Mouse (Mus musculus): ENCODE results near the gene Snrpa. TPM values are rescaled to one million over a fixed set of nuclear protein-coding genes. Genes with fewer than 3 reads are reported as not detected.

The Snrpa gene
- polyA plus RNA-seq, 1 experiment from 2014 or later, result 160 TPM

GRCm38 (mm10) chr7:27182498-27182897 lies 13.6 kb downstream of the Snrpa start:
- Histone ChIP-seq H3K4me2 (ENCODE audit: low read length) (no peak overlapping the region), H3K9ac (ENCODE audit: low read depth, low read length) (no peak overlapping the region), H3K27me3 (ENCODE audit: insufficient read depth, low read length) (no peaks in the 10 kb centered on the region), H3K4me3 (replicated peaks; ENCODE audit: low read depth, low read length) (no peak overlapping the region), H3K4me1 (replicated peaks; ENCODE audit: insufficient read depth, low read length) (0 out of 2 replicates have a peak, but pooled peaks cover 4% of the 10 kb centered on the region), H3K27ac (no peak overlapping the region), H3K9me3 (replicated peaks; ENCODE audit: low read length) (no peaks in the 10 kb centered on the region), H3K36me3 (ENCODE audit: insufficient read depth, low read length) (peaks cover 22% of the 10 kb centered on the region)
- no peak for TF ChIP-seq CTCF (IDR thresholded peaks at IDR 0.05; ENCODE audit: low read depth)
- DNase-seq (ENCODE audit: low spot score) (no peak), ATAC-seq (replicated peaks; ENCODE audit: low FRiP score, low read depth) (no peak)
- WGBS, result 82% methylated on average over 1 of the region's 1 CpGs

DNA sequence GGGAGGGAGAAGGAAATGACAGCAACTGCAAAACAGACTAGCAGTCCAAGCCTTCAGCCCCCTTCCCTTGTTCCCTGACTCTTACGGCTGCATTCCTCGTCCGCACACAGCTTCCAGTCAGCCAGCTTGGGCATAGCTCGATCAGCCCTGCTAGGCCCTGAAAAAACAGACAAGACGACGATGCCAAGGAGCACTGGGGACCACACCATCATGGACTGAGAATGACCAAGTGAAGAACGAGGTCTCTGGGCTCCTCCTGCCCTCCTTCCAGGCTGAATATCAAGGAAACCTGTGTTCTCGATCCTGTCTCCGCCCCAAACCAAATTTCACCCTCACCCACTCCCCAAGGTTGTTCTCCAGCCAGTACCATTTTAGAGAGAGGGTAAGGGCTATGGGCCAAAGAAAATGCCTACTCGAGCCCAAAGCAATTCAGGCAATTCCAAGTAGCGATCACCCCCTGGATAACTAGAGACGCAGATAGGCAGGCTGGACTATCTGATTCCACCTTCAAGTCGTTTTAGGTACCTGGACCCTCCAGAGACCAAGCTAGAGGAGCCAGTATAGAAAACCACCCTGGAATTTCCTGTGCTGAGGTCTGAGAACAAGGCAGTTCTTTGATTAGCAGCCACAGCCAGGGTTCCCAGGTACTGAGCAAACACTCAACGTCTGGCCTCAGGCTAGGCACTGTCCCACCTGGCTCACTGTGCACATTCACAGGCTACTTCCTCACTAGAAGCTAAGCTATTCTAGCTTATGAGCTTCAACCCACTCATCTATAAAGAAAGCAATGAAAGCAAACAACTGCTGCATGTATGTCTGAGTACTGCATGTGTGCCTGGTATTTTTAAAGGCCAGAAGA lies 15.0 kb downstream of the Snrpa start, which contains the start of the genes Gm21983 and Mia:
TSS of gene Gm21983 (minus strand) at position 250 of the 859 bp plus-strand sequence.
TSS of gene Mia (minus strand) at position 321 of the 859 bp plus-strand sequence.
- Histone ChIP-seq H3K27me3 (ENCODE audit: insufficient read depth, low read length) (no peaks in the 10 kb centered on the region), H3K4me2 (ENCODE audit: low read length) (no peak within 1 kb of the TSS), H3K4me1 (replicated peaks; ENCODE audit: insufficient read depth, low read length) (0 out of 2 replicates have a peak, but pooled peaks cover 4% of the 10 kb centered on the region), H3K9ac (ENCODE audit: low read depth, low read length) (no peak within 1 kb of the TSS), H3K27ac (peak within 1 kb of the TSS; percentile 60), H3K4me3 (replicated peaks; ENCODE audit: low read depth, low read length) (no peak within 1 kb of the TSS), H3K9me3 (replicated peaks; ENCODE audit: low read length) (no peaks in the 10 kb centered on the region), H3K36me3 (ENCODE audit: insufficient read depth, low read length) (peaks cover 9% of the 10 kb centered on the region)
- ATAC-seq (replicated peaks; ENCODE audit: low FRiP score, low read depth) (no peak), DNase-seq (ENCODE audit: low spot score) (no peak)
- TF ChIP-seq CTCF (IDR thresholded peaks at IDR 0.05; ENCODE audit: low read depth), result no peak
- WGBS, result 65% methylated on average over 14 of the region's 14 CpGs

- Histone ChIP-seq H3K4me1 (replicated peaks; ENCODE audit: insufficient read depth, low read length) (0 out of 2 replicates have a peak, but pooled peaks cover 4% of the 10 kb centered on the region), H3K27ac (peak overlapping the region; percentile 60; the same call in 1 of the 2 replicates), H3K9me3 (replicated peaks; ENCODE audit: low read length) (no peaks in the 10 kb centered on the region), H3K36me3 (ENCODE audit: insufficient read depth, low read length) (no peaks in the 10 kb centered on the region), H3K4me2 (ENCODE audit: low read length) (no peak overlapping the region), H3K9ac (ENCODE audit: low read depth, low read length) (no peak overlapping the region), H3K27me3 (ENCODE audit: insufficient read depth, low read length) (no peaks in the 10 kb centered on the region), H3K4me3 (replicated peaks; ENCODE audit: low read depth, low read length) (no peak overlapping the region)
- WGBS, result 48% methylated on average over 5 of the region's 5 CpGs
- DNase-seq (ENCODE audit: low spot score) (peak; percentile 45), ATAC-seq (replicated peaks; ENCODE audit: low FRiP score, low read depth) (no peak)
- TF ChIP-seq CTCF (IDR thresholded peaks at IDR 0.05; ENCODE audit: low read depth), result no peak
Measured at GRCm38 (mm10) chr7:27180036-27180435, 16.0 kb downstream of the Snrpa start.

DNA sequence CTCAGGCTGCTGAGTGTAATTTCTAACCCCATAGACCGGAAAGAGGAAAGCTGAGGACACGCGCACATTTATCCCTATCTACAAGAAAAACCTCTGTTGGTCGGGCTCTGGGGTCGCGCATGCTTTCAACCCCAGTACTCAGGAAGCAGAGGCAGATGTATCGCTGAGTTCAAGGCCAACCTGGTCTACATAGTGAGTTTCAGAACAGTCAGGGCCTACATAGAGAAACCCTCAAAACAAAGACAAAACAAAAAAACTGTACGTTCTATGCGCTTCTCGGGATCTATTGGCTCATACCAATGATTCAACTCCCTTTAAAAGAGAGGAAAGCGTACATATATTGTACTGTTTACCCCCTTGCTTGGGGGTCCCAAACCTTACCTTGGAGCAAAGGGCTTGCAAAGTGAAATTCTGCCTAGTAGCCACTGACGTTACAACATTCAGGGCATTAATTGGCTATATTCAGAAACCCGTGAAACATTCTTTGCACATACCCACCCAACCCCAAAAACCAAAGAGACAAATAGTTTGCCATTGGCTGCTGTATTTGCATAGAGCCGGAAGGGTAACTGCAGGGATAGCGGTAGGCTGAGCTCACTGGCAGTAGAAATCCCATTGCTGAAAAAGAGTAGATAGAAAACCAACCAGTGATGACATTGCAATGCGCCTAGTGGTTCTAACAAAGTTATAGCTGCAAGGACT lies 16.7 kb downstream of the Snrpa start:
- 46% methylated on average over 16 of the region's 16 CpGs for WGBS
- H3K27me3 ChIP-seq (ENCODE audit: insufficient read depth, low read length), result no peaks in the 10 kb centered on the region
- no peak for ATAC-seq (replicated peaks; ENCODE audit: low FRiP score, low read depth)
- peak overlapping the region; percentile 78 for H3K4me3 ChIP-seq (replicated peaks; ENCODE audit: low read depth, low read length)
- peak overlapping the region; percentile 95; the same call in 1 of the 2 replicates for H3K27ac ChIP-seq
- no peaks in the 10 kb centered on the region for H3K36me3 ChIP-seq (ENCODE audit: insufficient read depth, low read length)
- H3K9ac ChIP-seq (ENCODE audit: low read depth, low read length), result peak overlapping the region; percentile 49; the same call in 1 of the 2 replicates
- DNase-seq (ENCODE audit: low spot score), result no peak
- H3K4me2 ChIP-seq (ENCODE audit: low read length), result peak overlapping the region; percentile 64
- H3K4me1 ChIP-seq (replicated peaks; ENCODE audit: insufficient read depth, low read length), result 0 out of 2 replicates have a peak, but pooled peaks cover 4% of the 10 kb centered on the region
- no peak for TF ChIP-seq CTCF (IDR thresholded peaks at IDR 0.05; ENCODE audit: low read depth)
- H3K9me3 ChIP-seq (replicated peaks; ENCODE audit: low read length), result no peaks in the 10 kb centered on the region

DNA sequence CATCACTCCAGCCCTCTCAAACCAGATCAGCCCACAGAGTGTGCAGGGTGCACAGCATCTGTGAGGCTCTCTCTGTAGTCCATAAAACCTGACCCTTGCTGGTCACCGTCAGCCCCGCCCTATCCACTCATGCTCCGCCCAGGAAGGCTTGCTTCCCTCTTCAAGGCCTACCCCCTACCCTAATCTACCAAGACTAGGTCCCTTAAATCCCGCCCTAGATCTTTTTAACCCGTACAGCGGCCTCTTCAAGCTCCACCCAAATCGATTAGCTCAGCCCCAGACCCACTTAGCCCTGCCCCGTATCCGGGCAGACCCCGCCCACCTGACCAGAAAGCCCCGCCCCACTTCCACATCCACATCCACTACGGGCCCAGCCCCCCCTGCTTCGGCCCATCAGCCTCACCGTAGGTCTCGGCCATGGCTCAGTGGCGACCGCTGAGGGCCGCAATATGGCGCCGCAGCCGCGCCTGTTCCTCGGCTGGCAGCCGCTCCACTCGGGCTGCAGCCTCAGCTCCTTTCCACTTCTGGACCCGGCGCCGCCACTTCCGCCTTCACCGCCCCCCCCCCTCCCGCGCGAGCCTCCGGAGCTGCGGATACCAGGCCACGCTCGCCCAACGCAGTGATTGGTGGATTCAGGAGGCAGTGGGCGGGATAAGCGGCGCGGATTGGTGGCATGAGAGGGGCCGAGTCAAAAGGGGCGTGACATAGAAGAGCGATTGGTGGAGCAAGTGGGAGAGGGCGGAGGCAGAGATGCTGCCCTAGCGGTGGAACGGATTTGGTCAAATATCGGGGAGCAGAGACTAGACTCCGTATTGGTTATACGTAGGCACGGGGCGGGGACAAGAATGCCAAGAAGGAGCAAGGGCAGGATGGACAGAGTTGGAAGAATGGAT lies 17.5 kb downstream of the Snrpa start, which contains the start of gene Rab4b:
TSS of gene Rab4b (minus strand) at position 573 of the 893 bp plus-strand sequence.
- H3K36me3 ChIP-seq (ENCODE audit: insufficient read depth, low read length), result no peaks in the 10 kb centered on the region
- WGBS, result under 1% methylated on average over 53 of the region's 53 CpGs
- TF ChIP-seq CTCF (IDR thresholded peaks at IDR 0.05; ENCODE audit: low read depth), result peak; percentile 72

More for the DNA sequence above, 17.5 kb downstream of the Snrpa start, which contains the start of gene Rab4b:
- Histone ChIP-seq H3K9me3 (replicated peaks; ENCODE audit: low read length) (no peaks in the 10 kb centered on the region), H3K27ac (peak within 1 kb of the TSS; percentile 95), H3K4me3 (replicated peaks; ENCODE audit: low read depth, low read length) (peak within 1 kb of the TSS; percentile 78), H3K4me2 (ENCODE audit: low read length) (peak within 1 kb of the TSS; percentile 64), H3K27me3 (ENCODE audit: insufficient read depth, low read length) (no peaks in the 10 kb centered on the region), H3K9ac (ENCODE audit: low read depth, low read length) (peak within 1 kb of the TSS; percentile 71), H3K4me1 (replicated peaks; ENCODE audit: insufficient read depth, low read length) (0 out of 2 replicates have a peak, but pooled peaks cover 4% of the 10 kb centered on the region)
- ATAC-seq (replicated peaks; ENCODE audit: low FRiP score, low read depth) (peak; percentile 97), DNase-seq (ENCODE audit: low spot score) (peak; percentile 100)

All from kidney, postnatal 0 days (tissue).